Mouse (Mus musculus): ENCODE measurements at regions not wholly inside any gene's neighbourhood (a gene's known extent, or its start where the extent isn't known, plus 50 kb on each side); places are given as distances from the start of the nearest gene placed in this dataset.
"Not testable (repeated sequence)": the region's sequence is repeated elsewhere in the genome, so short reads cannot be mapped to it uniquely, and the experiment has no call there.

DNA sequence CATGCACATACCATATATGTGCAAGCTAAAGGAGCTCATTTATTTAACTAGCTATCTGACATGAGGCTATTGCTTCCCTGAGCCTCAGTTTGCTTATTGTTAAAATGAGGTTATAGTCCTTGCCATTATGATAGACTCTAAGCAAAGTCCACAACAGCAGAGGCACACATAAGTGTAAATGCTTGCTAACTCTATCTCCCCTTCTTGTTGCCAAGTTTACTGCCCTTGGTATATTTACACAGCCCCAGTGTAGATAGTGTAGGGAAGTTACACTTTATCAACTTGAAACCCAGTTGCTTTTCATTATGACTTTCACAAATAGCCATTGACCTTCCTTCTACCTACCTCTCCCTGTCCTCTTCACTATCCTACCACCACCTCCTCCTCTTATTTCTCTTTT lies 782.6 kb upstream of the Agtr1b start:
- no peak for DNase-seq

DNA sequence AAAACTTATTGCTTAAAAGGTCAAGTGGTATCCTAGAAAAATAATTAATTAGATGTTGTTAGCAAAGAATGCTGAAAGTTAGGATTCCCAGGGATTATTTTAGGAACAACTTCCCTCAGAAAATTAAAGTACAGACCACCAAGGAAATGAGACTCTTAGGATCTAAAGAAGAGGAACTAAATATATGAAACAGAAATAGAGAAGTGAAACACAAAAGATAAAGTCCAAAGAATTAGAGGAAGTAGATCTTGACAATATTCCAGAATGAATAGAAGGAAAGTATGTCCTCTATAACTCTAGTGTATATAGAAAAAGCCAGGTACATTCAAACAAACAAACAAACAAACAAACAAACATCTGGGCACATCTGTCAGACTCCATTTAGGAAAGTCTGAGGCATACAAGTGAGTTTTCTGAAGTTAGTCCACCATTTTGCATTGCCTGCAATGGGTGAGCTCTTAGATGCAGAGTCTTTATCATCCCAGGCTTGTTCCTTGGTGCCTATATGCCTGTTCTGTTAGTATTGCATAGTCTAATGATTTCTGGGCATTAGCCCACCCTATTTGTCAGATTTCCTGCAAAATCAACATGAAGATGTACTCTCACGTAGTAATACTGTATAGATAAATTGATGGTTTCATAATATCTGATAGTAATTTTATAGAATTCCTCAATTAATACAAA lies 762.0 kb upstream of the Agtr1b start:
- no peak for DNase-seq

DNA sequence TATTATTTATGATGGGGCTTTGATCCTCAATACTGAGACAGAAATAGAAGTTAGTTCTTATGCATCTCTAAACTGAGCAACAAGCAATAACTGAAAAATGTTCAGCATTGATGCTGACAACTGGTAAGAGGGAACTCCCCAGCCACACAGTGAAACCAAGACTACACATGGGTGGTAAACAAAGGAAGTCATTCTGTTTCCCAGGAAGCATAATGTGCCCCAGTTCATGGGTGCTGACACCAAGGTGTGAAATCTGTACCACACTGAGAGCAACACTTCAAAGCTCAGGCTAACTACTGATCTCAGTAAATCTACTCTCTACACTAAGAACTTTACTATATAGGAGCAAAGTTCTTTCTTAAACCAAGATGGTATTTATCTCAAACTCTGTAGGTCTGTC lies 759.2 kb upstream of the Agtr1b start:
- no peak for DNase-seq

DNA sequence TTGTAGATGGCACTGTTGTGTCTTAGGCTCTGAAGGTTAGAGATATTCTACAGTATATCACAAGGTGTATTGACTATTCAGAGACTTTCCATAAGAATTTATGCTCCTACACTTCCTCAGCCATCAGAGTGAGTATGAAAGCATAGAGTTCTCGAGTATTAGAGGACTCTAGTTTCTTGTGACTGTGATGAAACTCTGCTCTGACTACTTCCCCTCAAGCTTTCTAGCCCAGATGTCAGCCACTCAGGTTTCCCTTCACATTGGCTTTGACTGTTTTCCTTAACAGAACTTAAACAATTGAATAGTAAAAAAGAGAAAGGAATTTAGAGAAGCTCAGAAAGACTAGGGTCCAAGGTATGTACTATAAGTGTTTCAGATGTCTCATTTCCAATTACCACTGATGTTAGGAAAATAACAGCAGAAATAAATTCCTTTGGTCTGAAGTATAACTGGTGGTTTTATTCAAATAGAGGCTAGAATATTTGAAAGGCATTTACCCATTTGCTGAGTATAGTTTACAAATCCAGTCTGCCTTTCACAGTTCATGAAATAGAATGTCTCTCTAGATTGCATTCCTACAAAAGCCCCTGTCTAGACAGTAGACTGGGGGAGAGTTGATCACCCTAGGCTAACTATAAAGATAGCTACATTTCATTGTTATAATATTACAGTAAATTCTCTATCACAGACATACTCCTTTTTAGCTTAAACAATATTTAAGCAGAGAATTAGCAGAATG lies 751.4 kb upstream of the Agtr1b start:
- no peak for DNase-seq

DNA sequence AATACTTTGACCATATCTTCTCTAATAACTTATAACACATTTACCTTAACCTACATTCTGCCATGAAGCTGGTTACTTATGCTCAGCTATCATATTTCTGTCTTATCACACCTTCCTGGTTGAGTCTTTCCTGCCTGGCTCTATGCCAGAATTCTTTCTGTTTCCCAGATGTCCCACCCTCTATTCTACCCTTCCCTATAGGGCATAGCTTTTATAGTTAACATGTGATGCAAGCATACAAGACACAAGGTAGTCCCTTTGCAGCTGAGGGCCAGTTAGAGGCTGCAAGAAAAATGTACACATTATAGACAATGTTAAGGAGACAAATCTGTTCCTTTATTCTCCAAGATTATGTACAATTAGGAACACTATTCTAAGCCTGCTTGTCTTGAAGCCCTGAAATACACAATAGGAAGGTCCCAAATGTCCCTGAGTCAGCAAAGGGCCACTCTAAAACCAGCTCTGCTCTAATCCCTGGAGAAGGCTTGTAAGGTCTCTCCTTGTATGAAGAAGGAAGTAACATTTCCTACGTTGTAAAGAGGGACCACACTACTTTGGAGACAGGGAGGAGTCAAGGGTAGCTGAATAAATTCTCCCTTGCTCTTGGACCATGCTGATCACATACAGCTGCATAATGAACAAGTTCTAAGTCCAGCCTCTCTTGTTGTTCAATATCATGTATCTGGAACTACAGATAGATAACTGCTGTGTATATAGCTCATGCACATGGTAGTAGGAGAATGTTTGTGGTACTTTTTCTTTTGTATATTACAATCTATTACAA lies 745.0 kb upstream of the Agtr1b start:
- DNase-seq: no peak

DNA sequence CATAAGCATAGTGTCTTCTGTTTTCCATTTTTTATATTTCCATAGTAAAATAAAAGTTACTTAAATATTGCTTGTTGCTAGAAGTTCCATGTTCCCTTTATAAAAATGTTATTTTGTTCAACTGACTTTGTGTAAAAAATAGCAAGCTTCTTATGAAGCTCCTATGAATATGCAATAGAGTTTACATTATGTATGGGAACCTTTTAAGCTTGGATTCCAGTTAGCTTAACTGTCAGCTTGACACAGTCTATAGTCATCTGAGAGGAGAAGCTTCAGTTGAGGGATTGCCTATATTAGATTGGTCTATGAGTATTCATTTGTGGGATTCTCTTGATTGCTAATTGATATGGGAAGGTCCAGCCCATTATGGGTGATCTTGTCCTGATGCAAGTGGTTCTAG lies 723.2 kb upstream of the Agtr1b start:
- DNase-seq: no peak

DNA sequence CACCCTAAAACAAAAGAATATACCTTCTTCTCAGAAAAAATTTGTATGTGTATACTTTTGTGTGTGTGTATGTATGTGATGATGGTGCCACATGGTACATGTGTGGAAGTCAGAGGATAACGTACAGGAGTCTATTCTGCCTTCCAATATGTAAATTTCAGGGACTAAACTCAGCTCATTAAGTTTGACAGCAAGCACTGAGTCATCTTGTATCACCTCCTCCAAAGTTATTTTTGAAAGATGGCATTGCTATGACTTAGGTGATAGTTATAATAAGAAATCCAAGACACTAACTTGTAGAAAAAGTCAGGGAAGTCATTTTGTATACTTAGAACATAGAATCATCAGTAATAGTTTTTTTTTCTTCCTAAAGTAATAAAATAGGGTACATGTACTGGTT lies 719.4 kb upstream of the Agtr1b start:
- DNase-seq: no peak

DNA sequence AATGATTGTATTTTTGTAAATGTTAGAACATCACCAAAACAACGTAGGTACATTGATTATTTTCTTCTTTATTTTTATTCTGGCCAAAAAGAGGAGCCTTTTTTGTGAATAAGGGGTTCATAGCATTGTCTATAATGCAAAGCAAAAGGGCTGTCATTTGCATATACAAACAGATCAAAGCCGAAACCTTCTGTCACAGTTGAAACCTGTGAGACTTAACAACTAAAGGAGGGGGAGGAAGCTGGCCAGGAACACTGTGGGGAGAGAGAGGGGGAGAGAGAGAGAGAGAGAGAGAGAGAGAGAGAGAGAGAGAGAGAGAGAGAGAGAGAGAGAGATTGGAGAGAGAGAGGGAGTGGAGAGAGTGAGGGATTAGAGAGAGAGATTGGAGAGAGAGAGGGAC lies 710.6 kb upstream of the Agtr1b start:
- DNase-seq: no peak

DNA sequence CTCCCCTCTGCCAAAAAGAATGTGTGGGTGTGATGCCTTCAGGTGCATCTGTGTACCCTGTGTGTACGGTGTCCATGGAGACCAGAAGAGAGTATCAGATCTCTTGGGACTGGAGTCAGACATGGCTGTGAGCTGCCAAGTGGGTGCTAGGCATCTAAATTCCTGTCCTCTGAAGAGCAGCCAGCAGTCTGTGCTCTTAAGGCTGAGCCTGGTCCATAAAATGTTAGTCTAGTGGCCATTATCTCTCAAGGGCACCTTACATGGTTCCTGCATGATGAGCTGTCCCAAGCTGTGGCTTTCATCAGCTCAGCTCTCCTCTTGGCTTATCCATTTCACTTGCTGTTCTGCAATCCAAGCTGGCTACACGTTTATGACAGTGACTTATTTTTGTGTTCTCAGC lies 686.4 kb upstream of the Agtr1b start:
- DNase-seq: not testable (repeated sequence)

DNA sequence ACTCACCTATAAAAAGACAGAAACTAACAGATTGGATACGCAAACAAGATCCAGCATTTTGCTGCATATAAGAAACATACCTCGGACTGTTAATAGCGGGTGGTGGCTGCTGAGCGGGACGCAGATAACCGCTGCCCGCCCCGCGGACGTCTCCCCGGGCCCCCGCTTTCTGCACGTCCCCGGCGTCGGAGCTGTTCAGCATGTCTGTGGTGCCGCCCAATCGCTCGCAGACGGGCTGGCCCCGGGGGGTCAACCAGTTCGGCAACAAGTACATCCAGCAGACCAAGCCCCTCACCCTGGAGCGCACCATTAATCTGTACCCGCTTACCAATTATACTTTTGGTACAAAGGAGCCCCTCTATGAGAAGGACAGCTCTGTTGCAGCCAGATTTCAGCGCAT lies 682.4 kb upstream of the Agtr1b start:
- DNase-seq: not testable (repeated sequence)

DNA sequence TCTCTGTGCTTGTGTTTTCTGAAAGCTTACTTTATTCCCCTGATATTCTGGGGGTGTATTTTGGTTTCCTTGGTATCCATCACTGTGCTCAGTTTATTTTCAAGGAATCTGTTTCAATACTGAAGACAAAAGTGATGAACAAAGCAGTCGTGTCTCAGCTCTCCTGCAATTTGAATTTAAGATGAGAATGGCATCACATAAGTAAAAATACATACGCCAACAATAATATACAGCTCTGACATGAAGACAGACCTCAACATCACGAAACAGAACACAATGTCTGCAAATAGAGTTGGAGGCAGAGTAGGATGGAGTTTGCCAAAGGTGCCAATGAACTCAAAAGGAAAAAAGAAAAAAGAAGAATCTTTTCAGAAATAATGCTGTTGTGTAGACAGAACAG lies 679.0 kb upstream of the Agtr1b start:
- no peak for DNase-seq

DNA sequence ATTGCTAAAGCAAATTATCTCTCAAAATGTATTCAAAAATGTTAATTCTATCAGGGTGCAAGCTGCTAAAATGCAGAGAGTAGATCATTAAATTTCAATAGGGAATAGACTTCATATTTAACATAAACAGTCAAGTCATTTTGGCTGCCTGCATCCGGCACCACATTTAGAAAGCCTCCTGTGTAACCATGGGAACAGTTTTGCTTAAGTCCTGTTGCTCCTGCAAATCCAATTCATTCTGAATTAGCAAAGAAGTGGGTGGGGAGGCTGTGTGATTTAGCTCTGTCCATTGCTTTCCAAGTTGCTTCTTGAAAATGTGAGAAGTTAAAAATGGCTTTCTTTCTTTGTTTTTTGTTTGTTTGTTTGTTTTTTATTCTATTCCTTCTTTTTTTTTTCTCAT lies 658.9 kb upstream of the Agtr1b start:
- no peak for DNase-seq

DNA sequence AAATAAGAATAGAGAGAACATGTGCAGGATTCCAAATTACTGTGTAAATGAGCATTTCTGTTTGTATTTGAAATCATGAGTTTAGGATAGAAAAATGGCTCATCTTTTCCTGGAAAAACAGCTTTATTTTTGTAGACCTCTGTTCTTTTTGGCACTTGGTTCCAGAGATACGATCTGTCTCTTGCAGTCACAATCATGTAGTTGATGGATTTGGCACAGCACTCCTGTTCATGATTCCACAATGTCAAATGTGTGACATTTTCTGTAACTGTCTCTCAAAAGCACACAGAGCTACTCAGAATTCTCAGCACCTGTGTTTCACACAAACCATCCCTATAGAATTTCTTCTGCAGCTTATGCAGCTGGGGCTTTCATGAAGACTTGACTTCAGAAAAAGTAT lies 654.0 kb upstream of the Agtr1b start:
- no peak for DNase-seq

DNA sequence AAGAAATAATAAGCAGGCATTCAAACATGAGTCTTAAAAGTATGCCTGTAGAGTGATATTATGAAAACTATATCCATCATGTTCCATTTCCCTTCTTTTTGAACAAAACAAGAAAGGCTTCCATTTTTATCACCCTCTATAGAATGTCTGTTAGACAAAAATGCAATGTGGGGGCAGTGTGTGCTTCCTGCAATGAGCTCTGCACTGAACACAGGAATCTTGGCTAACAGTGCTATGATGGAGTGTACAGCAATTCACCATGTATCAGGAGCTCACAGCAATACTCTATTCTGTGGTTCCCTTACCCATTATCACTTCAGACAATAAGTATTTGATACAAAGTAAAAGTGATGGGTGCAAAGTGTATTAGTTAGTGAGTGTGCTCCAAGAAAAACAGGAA lies 653.3 kb upstream of the Agtr1b start:
- DNase-seq: no peak

DNA sequence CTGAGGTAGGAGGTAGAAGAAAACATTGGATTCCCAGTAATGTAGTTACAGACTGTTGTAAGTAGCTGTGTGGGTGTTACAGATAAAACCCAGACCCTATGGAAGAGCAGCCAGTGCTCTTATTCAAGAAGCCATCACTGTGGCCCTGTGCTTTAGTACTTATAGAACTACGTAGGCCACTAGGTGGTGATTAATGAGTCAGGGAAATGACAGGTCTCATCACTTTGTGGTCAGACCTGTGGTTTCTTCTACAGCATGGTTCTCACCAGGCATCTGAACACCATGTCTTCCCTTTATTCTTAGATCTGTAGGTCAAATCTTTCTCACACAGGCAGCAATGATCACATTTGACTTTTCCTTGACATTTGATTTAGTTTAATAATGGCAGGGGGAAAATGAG lies 642.7 kb upstream of the Agtr1b start:
- DNase-seq: no peak

DNA sequence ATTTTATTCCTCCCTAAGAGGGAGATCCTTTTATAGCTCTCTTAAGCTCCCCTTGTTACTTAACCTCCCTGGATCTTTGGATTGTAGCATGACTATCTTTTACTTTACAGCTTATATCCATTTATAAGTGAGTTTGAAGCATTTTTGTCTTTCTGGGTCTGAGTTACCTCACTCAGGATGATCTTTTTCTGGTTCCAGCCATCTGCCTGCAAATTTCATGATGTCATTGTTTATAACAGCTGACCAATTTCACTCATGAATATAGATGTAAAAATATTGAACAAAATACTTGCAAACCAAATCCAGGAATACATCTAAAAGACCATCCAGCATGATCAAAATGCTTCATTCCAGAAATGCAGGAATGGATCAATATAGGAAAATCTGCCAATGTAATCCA lies 631.3 kb upstream of the Agtr1b start:
- no peak for DNase-seq

DNA sequence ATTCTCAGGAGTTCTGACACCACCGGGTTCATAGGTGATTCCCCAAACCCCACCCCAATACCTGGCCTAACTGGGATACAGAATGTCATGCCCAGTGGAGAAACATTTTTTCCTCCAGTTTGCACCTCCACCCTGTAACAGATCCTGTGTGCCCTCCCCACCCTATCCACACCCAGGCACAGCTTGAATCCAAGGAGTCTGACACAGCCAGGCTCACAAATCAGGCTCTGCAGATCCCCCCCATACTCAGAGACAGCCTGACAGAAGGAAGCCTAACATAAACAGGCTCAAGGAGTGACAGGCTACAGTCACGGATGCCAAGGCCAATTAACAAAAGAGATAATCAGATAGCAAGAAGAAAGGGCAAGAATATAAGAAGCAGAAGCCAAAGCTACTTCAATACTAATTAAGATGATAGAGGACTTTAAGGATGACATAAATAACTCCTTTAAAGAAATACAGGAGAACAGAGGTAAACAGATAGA lies 622.6 kb upstream of the Agtr1b start:
- DNase-seq: no peak

DNA sequence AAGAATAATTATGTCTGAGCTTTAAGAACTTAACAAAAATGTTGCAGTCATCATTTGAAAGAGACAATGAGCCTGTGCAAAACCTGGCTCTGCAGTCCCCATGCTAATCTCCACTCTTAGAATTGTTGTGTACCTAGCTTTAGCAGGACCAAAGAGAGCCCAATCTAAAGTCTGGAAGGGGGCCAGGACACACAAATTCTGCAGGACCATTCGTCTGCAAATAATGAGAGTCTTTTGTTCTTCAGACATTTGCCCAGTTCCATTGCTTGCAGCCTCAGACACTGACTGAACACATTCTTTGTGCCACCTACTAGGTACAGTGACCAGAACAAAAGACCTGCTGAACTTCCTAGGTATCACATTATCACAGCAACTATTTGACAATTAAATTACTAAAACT lies 620.0 kb upstream of the Agtr1b start:
- DNase-seq: peak; percentile 15

DNA sequence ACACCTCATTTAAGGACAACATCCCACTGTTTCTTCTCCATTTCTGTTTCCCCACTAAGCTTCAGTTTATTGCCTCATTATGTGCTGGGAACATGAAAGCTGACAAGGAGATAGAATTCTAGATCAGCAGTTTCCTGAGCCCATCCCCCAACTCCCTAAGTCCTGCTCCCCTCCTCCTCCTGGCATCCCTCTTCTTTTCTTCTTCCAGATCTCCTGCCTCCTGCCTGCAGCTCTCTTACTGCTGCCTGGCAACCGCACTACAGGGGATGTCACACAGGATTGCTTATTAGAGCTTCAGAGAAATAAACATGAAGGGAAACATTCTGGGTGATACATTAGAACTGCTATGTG lies 619.4 kb upstream of the Agtr1b start:
- peak; percentile 41 for DNase-seq

DNA sequence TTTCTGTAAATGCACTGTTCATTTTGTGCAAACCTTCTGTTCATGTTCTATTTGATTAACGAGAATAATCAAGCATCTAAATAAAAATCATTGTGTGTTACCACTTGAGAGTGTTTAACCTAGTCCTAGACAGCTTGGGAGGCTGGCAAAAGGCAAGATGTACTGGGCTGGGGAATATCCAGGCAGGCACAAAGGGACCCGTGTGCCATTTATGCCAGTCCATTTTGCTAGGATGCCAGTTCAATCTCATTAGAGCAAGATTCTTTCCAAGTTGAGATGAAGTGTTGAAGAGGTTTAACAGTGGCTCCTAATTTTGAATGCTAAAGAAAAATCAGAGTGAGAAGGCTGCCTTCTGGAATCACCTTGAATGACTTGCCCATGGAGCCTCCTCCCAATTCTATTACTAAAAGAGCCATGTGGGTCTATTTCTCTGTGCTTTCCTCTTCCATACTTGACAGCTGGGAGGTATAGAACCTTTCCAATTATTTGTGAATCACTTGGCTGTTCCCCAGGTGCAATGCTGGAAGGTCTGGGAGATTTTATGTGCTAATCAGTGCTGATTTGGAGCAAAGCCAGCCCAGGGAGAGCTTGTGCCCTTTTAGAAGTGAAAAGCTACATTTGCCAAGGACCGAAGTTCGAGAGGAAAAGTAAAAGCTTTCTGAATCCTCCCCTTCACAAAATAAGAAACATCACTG lies 618.9 kb upstream of the Agtr1b start:
- peak; percentile 74 for DNase-seq

DNA sequence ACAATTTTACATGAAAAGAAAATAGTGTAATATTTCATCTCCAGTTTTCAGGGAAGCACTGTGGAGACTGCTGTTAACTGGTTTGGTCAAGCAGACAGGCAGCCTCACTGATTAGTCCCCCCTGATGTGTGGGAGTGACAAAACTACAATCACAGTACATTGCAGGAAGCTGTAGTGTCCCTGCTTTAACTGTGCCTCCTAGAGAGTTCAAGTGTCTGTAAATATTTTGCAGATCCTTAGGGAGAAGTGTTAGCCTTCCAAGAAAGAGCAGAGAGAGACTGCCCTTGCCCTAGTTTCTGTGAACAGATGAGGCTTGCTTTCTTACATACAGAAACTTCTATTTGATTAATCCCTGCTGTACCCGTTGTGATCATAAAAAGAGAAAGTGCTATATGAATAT lies 617.2 kb upstream of the Agtr1b start:
- no peak for DNase-seq

DNA sequence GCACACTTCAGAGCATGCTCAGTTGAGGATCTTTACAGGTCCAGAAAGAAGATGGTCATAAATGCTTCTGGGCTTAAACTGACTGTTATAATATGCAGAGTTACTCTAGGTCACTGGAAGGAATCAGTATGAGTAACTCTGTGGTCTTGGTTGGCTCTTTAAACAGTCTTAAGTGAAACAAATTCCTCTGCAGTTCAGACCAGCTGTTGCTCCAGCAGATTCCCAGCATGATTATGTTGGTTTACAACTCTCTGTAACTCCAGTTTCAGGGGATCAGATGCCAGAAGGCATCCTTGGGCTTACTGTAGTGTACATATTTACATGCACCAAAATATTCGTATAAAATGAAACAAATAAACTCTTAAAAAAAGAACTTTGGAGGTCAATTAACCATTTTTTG lies 606.1 kb upstream of the Agtr1b start:
- no peak for DNase-seq

Measured in cerebellum, adult 9-10 months (tissue).